Mouse (Mus musculus): Measurements from ENCODE around the gene Slc25a43. TPM values are rescaled to one million over a fixed set of nuclear protein-coding genes. Genes with fewer than 3 reads are reported as not detected.
A peak's percentile ranks its signal among the peaks of the same experiment; 100 is the strongest.
"Not testable (repeated sequence)": the region's sequence is repeated elsewhere in the genome, so short reads cannot be mapped to it uniquely, and the experiment has no call there.

The Slc25a43 gene
- polyA plus RNA-seq, 1 experiment from 2014 or later, result 4.7 TPM

- 74% methylated on average over 4 of the region's 6 CpGs for WGBS (ENCODE audit: missing documents)
- H3K79me2 ChIP-seq (ENCODE audit: inconsistent target), result no peaks in the 10 kb centered on the region
- no peak overlapping the region for H3K27ac ChIP-seq
- H3K4me3 ChIP-seq (ENCODE audit: inconsistent target), result no peak overlapping the region
- H3K36me3 ChIP-seq (ENCODE audit: inconsistent target), result no peaks in the 10 kb centered on the region
These were observed 17.6 kb downstream of the Slc25a43 start for GRCm38 (mm10) chrX:36760946-36761635.

DNA sequence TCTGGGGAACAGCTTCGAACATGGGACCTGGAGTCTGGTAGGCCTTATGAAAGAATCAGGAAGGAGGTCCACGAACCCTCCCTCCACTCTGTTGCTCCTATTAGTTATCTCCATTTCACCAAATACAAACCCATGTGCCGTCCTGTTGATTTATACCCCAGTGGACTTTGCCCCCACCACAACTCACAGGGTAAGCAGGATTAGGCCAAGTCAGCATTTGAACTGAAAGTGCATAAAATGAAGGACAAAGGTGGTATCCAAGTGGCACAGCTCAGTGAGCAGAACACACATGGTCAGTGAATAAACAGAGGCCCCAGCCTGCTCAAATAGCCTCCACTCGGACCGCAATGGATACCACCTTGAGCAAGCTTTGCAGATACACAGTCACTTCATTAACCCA is 18.8 kb downstream of the Slc25a43 start:
- 84% methylated on average over 5 of the region's 5 CpGs for WGBS (ENCODE audit: missing documents)
- no peaks in the 10 kb centered on the region for H3K36me3 ChIP-seq (ENCODE audit: inconsistent target)
- no peak overlapping the region for H3K27ac ChIP-seq
- H3K79me2 ChIP-seq (ENCODE audit: inconsistent target), result no peaks in the 10 kb centered on the region
- H3K4me3 ChIP-seq (ENCODE audit: inconsistent target), result no peak overlapping the region

DNA sequence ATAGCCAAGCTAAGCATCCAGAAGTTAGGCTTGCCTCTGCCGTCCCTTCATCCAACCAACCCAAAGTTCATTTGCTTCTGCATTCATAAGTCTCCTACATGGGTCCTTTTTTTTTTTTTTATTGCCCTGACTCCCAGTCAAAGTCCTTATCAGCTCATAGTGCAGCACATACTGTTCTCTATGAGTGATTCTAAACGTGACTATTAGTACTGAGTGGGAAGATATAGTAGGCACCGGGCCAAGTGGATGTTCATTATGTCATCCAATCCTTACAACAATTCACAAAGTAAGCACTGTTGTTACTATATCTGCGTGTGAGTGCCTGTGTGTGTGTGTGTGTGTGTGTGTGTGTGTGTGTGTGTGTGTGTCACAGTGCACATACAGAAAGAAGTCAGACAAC is 19.4 kb downstream of the Slc25a43 start:
- Histone ChIP-seq H3K36me3 (ENCODE audit: inconsistent target) (no peaks in the 10 kb centered on the region), H3K4me3 (ENCODE audit: inconsistent target) (no peak overlapping the region), H3K79me2 (ENCODE audit: inconsistent target) (no peaks in the 10 kb centered on the region), H3K27ac (no peak overlapping the region)
- WGBS (ENCODE audit: missing documents), result 93% methylated on average over 4 of the region's 4 CpGs

- H3K27ac ChIP-seq, result no peak overlapping the region
- no peak overlapping the region for H3K4me3 ChIP-seq (ENCODE audit: inconsistent target)
- 88% methylated on average over 11 of the region's 11 CpGs for WGBS (ENCODE audit: missing documents)
- no peaks in the 10 kb centered on the region for H3K36me3 ChIP-seq (ENCODE audit: inconsistent target)
- no peaks in the 10 kb centered on the region for H3K79me2 ChIP-seq (ENCODE audit: inconsistent target)
These were observed 20.0 kb downstream of the Slc25a43 start for GRCm38 (mm10) chrX:36763298-36763933.

- no peak overlapping the region for H3K27ac ChIP-seq
- H3K4me3 ChIP-seq (ENCODE audit: inconsistent target), result no peak overlapping the region
- H3K79me2 ChIP-seq (ENCODE audit: inconsistent target), result no peaks in the 10 kb centered on the region
- no peaks in the 10 kb centered on the region for H3K36me3 ChIP-seq (ENCODE audit: inconsistent target)
- 74% methylated on average over 2 of the region's 2 CpGs for WGBS (ENCODE audit: missing documents)
These were observed 20.5 kb downstream of the Slc25a43 start for GRCm38 (mm10) chrX:36763934-36764317.

GRCm38 (mm10) chrX:36767386-36767785 is 23.9 kb downstream of the Slc25a43 start:
- Histone ChIP-seq H3K79me2 (ENCODE audit: inconsistent target) (no peaks in the 10 kb centered on the region), H3K27ac (no peak overlapping the region), H3K4me3 (ENCODE audit: inconsistent target) (no peak overlapping the region), H3K36me3 (ENCODE audit: inconsistent target) (no peaks in the 10 kb centered on the region)
- 86% methylated on average over 5 of the region's 5 CpGs for WGBS (ENCODE audit: missing documents)

DNA sequence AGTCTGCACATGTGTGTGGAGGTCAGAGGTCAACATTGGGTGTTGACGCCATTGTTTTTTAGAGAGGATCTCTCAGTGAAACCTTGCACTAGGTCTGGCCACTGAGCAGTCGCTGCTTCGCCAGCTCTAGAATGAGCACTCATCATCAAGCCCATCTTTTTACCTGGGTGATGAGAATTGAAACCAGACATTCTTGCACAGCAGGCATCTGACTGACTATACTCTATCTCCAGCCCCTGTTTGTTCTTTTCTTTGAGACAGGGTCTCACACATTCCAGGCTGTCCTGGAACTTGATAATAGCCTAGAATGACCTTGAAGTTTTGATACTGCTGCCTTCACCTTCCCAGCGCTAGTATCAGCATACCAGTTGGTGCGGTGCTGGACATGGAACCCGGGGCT is 29.1 kb downstream of the Slc25a43 start:
- Histone ChIP-seq H3K79me2 (ENCODE audit: inconsistent target) (no peaks in the 10 kb centered on the region), H3K36me3 (ENCODE audit: inconsistent target) (no peaks in the 10 kb centered on the region), H3K27ac (no peak overlapping the region), H3K4me3 (ENCODE audit: inconsistent target) (no peak overlapping the region)
- WGBS (ENCODE audit: missing documents), result 86% methylated on average over 5 of the region's 6 CpGs

DNA sequence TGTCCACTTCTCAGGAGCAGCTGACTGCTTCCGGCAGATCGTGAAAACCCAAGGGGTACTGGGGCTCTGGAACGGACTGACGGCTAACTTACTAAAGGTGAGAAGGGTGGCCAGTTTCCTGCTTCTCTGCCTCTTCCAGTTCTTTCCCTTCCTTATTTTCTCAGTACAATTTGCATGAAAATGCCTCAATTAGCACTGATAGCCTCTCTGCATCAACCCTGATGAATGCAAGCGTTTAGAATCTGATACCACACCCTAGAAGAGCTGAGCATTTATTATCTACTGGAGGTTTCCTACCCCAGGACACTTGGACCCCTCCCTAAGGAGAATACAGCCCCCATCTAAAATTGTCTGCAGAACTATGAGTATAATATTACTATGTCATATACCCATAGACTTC is 32.1 kb downstream of the Slc25a43 start:
- 83% methylated on average over 5 of the region's 5 CpGs for WGBS (ENCODE audit: missing documents)
- no peaks in the 10 kb centered on the region for H3K36me3 ChIP-seq (ENCODE audit: inconsistent target)
- no peaks in the 10 kb centered on the region for H3K79me2 ChIP-seq (ENCODE audit: inconsistent target)
- H3K27ac ChIP-seq, result no peak overlapping the region
- no peak overlapping the region for H3K4me3 ChIP-seq (ENCODE audit: inconsistent target)

DNA sequence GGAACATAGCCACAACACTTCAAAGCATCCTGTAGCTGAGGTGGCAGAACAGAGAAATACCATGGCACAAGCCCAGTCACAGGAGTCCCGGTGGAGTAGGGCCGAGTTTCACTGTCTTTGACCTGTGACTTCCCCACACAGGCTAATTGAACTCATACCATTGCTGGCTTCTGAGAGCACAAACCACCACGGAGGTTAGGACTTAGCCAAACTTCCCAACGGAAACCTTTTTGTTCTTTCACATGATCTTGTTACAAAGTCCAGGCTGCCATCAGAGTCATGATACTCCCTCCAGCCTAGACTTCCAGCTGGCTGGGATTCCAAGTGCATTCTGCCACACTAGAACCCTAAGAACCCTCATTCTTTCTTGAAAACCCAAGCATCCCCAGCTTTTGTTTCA is 34.2 kb downstream of the Slc25a43 start:
- WGBS (ENCODE audit: missing documents), result 87% methylated on average over 4 of the region's 4 CpGs
- H3K4me3 ChIP-seq (ENCODE audit: inconsistent target), result no peak overlapping the region

DNA sequence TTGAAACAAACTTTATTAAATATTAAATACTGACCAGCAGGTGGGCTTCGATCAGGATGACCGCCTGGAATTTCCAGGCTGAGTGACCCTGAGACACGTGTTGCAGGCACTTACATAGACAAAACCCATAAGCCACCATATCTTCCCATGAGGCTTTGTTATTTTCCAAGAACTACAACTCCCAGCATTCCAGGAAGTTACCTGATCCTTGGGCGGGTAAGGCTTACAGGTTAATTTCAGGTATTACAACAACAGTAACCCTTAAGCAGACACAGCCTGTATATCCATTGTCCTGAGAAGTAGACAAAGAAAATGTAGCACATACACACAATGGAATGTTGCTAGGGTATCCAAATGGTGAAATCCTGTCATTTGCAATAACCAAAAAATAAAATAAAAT is 45.9 kb downstream of the Slc25a43 start:
- H3K4me3 ChIP-seq (ENCODE audit: inconsistent target), result no peak overlapping the region
- 79% methylated on average over 4 of the region's 4 CpGs for WGBS (ENCODE audit: missing documents)
- H3K36me3 ChIP-seq (ENCODE audit: inconsistent target), result no peaks in the 10 kb centered on the region
- no peak overlapping the region for H3K27ac ChIP-seq
- H3K79me2 ChIP-seq (ENCODE audit: inconsistent target), result no peaks in the 10 kb centered on the region

More for the DNA sequence above, 34.2 kb downstream of the Slc25a43 start:
- H3K36me3 ChIP-seq (ENCODE audit: inconsistent target), result no peaks in the 10 kb centered on the region
- H3K79me2 ChIP-seq (ENCODE audit: inconsistent target), result no peaks in the 10 kb centered on the region
- no peak overlapping the region for H3K27ac ChIP-seq

GRCm38 (mm10) chrX:36794571-36794970 is 51.1 kb downstream of the Slc25a43 start:
- Histone ChIP-seq H3K27ac (no peak overlapping the region), H3K4me3 (ENCODE audit: inconsistent target) (no peak overlapping the region), H3K79me2 (ENCODE audit: inconsistent target) (peaks cover 4% of the 10 kb centered on the region; the same call in 1 of the 2 replicates), H3K36me3 (ENCODE audit: inconsistent target) (0 out of 2 replicates have a peak, but pooled peaks cover 6% of the 10 kb centered on the region)
- 95% methylated on average over 5 of the region's 5 CpGs for WGBS (ENCODE audit: missing documents)

- peak within 1 kb of the TSS; percentile 88 for H3K27ac ChIP-seq
- peak within 1 kb of the TSS; percentile 86 for H3K4me3 ChIP-seq (ENCODE audit: inconsistent target)
- WGBS (ENCODE audit: missing documents), result 21% methylated on average over 38 of the region's 41 CpGs
These were observed 52.1 kb downstream of the Slc25a43 start, which contains the start of gene Slc25a5 for GRCm38 (mm10) chrX:36795424-36796162. Gene Slc25a5 (plus strand): TSS chrX:36795651.

DNA sequence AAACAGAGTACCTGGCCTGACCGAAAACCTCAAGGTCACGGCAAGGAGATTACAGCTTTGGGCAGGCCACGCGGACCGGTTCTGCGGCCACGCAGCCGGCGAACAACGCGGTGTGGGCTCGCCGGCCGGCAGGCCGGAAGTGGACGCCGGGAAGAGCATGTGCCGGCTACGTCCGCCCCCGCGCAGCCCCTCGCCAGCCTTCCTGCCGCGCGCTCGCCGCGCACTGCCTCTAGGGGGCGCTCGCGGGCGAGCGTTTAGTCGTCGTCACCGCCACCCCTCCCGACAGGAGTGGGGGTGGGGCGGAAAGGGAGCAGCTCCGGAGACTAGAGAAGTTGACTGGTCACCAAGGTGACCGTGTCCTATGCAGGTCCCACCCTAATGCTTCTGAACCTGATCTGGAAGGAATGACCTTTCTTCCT is 52.7 kb downstream of the Slc25a43 start:
- Histone ChIP-seq H3K36me3 (ENCODE audit: inconsistent target) (0 out of 2 replicates have a peak, but pooled peaks cover 6% of the 10 kb centered on the region), H3K4me3 (ENCODE audit: inconsistent target) (peak overlapping the region; percentile 86), H3K27ac (peak overlapping the region; percentile 88), H3K79me2 (ENCODE audit: inconsistent target) (peaks cover 4% of the 10 kb centered on the region; the same call in 1 of the 2 replicates)
- WGBS (ENCODE audit: missing documents), result 16% methylated on average over 27 of the region's 41 CpGs

More at GRCm38 (mm10) chrX:36795424-36796162, 52.1 kb downstream of the Slc25a43 start, which contains the start of gene Slc25a5:
- H3K79me2 ChIP-seq (ENCODE audit: inconsistent target), result peaks cover 4% of the 10 kb centered on the region; the same call in 1 of the 2 replicates
- H3K36me3 ChIP-seq (ENCODE audit: inconsistent target), result 0 out of 2 replicates have a peak, but pooled peaks cover 6% of the 10 kb centered on the region

DNA sequence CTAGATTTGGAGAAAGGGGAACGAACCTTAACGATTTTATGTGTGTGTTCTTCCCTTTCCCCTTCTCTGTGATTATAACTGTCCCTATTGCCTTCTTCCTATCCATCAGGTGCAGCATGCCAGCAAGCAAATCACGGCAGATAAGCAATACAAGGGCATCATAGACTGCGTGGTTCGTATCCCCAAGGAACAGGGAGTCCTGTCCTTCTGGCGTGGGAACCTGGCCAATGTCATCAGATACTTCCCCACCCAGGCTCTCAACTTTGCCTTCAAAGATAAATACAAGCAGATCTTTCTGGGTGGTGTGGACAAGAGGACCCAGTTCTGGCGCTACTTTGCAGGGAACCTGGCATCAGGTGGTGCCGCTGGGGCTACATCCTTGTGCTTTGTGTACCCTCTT is 53.3 kb downstream of the Slc25a43 start:
- 69% methylated on average over 4 of the region's 8 CpGs for WGBS (ENCODE audit: missing documents)
- peak overlapping the region; percentile 57 for H3K27ac ChIP-seq
- peak overlapping the region; percentile 37 for H3K4me3 ChIP-seq (ENCODE audit: inconsistent target)
- not testable (repeated sequence) for H3K79me2 ChIP-seq (ENCODE audit: inconsistent target); H3K36me3 ChIP-seq (ENCODE audit: inconsistent target)

Data from macrophage (primary cell).